Mouse (Mus musculus) brain, embryonic 14.5 days (tissue): ENCODE measurements around the gene AL731706.1.

Experiments used
- CTCF ChIP-seq: fragments of 200-500 bp; IDR thresholded peaks from 2 replicates; pipeline ENCODE4 v1.5.1; 2012; ENCODE audit warnings: inconsistent platforms, mild to moderate bottlenecking, moderate library complexity, borderline replicate concordance; ENCODE audit not compliant: insufficient read depth, insufficient read length; ENCODE audit errors: extremely low read depth
- POLR2A ChIP-seq: fragments of 200-500 bp; IDR thresholded peaks from 2 replicates; pipeline ENCODE4 v1.6.1; 2012; ENCODE audit warnings: mild to moderate bottlenecking, inconsistent platforms, borderline replicate concordance; ENCODE audit not compliant: poor library complexity, insufficient read depth, insufficient read length, severe bottlenecking; ENCODE audit errors: extremely low read depth

DNA sequence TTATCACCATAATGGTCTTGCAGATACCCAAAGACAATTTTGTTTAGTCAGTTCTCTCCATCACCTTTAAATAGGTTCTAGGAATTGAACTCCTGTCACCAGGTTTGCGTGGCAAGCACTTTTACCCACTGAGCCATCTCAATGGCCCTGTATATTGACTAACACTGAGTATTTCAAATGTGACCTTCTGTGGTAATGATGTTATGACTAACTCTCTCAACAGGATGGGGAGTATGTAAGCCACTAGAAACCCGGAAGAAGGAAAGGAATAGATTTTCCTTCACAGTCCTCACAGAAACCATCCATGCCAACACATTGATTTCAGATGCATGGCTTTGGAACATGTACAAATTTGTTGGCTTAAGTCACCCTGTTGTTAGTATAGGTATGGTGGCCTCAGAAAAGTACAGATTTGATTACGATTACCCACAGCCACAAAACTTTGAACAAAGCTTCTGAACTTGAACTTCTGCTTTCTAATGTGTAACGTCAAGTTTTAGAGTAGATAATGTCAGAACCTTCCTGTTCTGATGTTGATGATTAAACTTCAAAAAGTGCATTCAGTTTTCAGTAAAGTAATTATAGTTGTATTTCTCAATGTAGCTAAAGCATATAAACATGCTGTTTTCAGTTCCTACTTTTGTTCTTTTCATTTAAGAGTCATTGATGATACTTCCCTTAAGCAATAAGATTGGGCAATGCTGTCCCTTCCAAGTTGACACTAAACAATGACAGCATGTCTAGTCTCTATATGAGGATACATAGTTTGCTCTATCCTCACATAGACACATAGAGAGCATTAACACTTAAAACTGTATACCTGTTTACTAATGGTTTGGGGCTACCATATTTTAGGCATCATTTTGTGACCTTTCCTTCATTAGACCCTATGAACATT, 45.5 kb upstream of the AL731706.1 start:
- TF ChIP-seq POLR2A (no peak), CTCF (no peak)
